Mouse (Mus musculus) spleen, adult 2 months (tissue): Measurements from ENCODE around the gene Rab4a. TPM values are rescaled to one million over a fixed set of nuclear protein-coding genes. Genes with fewer than 3 reads are reported as not detected.

ENCODE experiments used
- DNase-seq, 2 experiments: peaks; one replicate each; pipeline versions ENCODE4 v3.0.0 to v3.0.0-alpha.2; 2012 to 2021; ENCODE audit warnings: low spot score in 2 of 2, low read depth in 1 of 2
- H3K27ac ChIP-seq: fragments of 200-500 bp; 2 replicates; pipeline ENCODE4 v1.5.1; 2012; ENCODE audit warnings: low read length, inconsistent platforms; ENCODE audit not compliant: insufficient read depth
- H3K27me3 ChIP-seq: fragments of 200-500 bp; 2 replicates; pipeline ENCODE4 v1.6.1; 2012; ENCODE audit warnings: mild to moderate bottlenecking, moderate library complexity, low read length, inconsistent platforms; ENCODE audit not compliant: control insufficient read depth, insufficient read depth
- H3K36me3 ChIP-seq: fragments of 200-500 bp; 2 replicates; pipeline ENCODE4 v1.6.1; 2012; ENCODE audit warnings: mild to moderate bottlenecking, low read length, inconsistent platforms; ENCODE audit not compliant: control insufficient read depth, insufficient read depth
- H3K4me1 ChIP-seq: fragments of 200-500 bp; 2 replicates; pipeline ENCODE4 v1.6.1; 2011; ENCODE audit warnings: inconsistent platforms; ENCODE audit not compliant: control insufficient read depth, insufficient read depth, insufficient read length
- H3K4me3 ChIP-seq: fragments of 200-500 bp; 2 replicates; pipeline ENCODE4 v1.5.1; 2011; ENCODE audit warnings: mild to moderate bottlenecking, inconsistent platforms; ENCODE audit not compliant: insufficient read depth, insufficient read length; ENCODE audit errors: extremely low read depth
- CTCF ChIP-seq: fragments of 200-500 bp; IDR thresholded peaks from 2 replicates; pipeline ENCODE4 v1.5.1; 2011; ENCODE audit warnings: mild to moderate bottlenecking, inconsistent platforms; ENCODE audit not compliant: insufficient read depth, insufficient read length, insufficient replicate concordance; ENCODE audit errors: extremely low read depth
- POLR2A ChIP-seq: fragments of 200-500 bp; IDR thresholded peaks from 2 replicates; pipeline ENCODE4 v1.6.1; 2011; ENCODE audit warnings: low read depth, low read length, inconsistent platforms
- WGBS: fragments of 180-500 bp; shearing (Covaris S2); methylation state at CpG from one replicate; pipeline ENCODE4 v1.1.7; 2018; 5-methylcytosine and 5-hydroxymethylcytosine counted together
- polyA plus RNA-seq: library from polyadenylated mRNA; depleted of rRNA; stranded (reverse); fragments of >200 nt; gene quantifications from 2 replicates; pipeline ENCODE4 v1.2.3, GENCODE M21; 2012; rRNA removed

Gene Rab4a
- polyA plus RNA-seq, 1 experiment, result 4.2 TPM

- no peaks in the 10 kb centered on the region for H3K27me3 ChIP-seq
- H3K4me1 ChIP-seq, result no peaks in the 10 kb centered on the region
- DNase-seq, result no peak
Measured at GRCm38 (mm10) chr8:123880821-123881350, 75.1 kb downstream of the Rab4a start.

GRCm38 (mm10) chr8:123882412-123882811 is 76.6 kb downstream of the Rab4a start:
- no peaks in the 10 kb centered on the region for H3K36me3 ChIP-seq
- H3K27me3 ChIP-seq, result peaks cover 2% of the 10 kb centered on the region; the same call in 1 of the 2 replicates
- WGBS, result 26% methylated on average over 2 of the region's 2 CpGs
- H3K27ac ChIP-seq, result no peak overlapping the region
- TF ChIP-seq CTCF (no peak), POLR2A (no peak)
- no peak for DNase-seq
- H3K4me1 ChIP-seq, result no peaks in the 10 kb centered on the region
- no peak overlapping the region for H3K4me3 ChIP-seq

More at GRCm38 (mm10) chr8:123880821-123881350, 75.1 kb downstream of the Rab4a start:
- TF ChIP-seq POLR2A, result no peak
- no peak for TF ChIP-seq CTCF
- H3K36me3 ChIP-seq, result no peaks in the 10 kb centered on the region
- 66% methylated on average over 4 of the region's 4 CpGs for WGBS
- H3K4me3 ChIP-seq, result no peak overlapping the region
- no peak overlapping the region for H3K27ac ChIP-seq

GRCm38 (mm10) chr8:123883094-123883493 is 77.3 kb downstream of the Rab4a start:
- 87% methylated on average over 4 of the region's 4 CpGs for WGBS
- Histone ChIP-seq H3K4me3 (no peak overlapping the region), H3K4me1 (no peaks in the 10 kb centered on the region), H3K36me3 (no peaks in the 10 kb centered on the region), H3K27ac (no peak overlapping the region), H3K27me3 (peaks cover 2% of the 10 kb centered on the region; the same call in 1 of the 2 replicates)
- TF ChIP-seq POLR2A (no peak), CTCF (no peak)
- no peak for DNase-seq

Other genes with a start within 250 kb of the Rab4a start
- gene Rhou, start 152.1 kb upstream of the Rab4a start, polyA plus RNA-seq, result 1.2 TPM in 2 replicates
- 1.8 and 2.8 TPM in 2 replicates for gene Ccsap, start 54.2 kb downstream of the Rab4a start, polyA plus RNA-seq
- 0.54 and 0.98 TPM in 2 replicates for gene Acta1, start 88.8 kb downstream of the Rab4a start, polyA plus RNA-seq
- 7.9 and 8.5 TPM in 2 replicates for gene Nup133, start 143.3 kb downstream of the Rab4a start, polyA plus RNA-seq
- 21.7 and 22.6 TPM in 2 replicates for gene Abcb10, start 177.1 kb downstream of the Rab4a start, polyA plus RNA-seq
- gene Taf5l, start 215.4 kb downstream of the Rab4a start, polyA plus RNA-seq, result 27.3 and 34.2 TPM in 2 replicates
- 4.0 TPM in 2 replicates for gene Urb2, start 215.5 kb downstream of the Rab4a start, polyA plus RNA-seq